Comparison of ENCODE assay signal across 30 mouse cellular contexts in the genomic region with DNA sequence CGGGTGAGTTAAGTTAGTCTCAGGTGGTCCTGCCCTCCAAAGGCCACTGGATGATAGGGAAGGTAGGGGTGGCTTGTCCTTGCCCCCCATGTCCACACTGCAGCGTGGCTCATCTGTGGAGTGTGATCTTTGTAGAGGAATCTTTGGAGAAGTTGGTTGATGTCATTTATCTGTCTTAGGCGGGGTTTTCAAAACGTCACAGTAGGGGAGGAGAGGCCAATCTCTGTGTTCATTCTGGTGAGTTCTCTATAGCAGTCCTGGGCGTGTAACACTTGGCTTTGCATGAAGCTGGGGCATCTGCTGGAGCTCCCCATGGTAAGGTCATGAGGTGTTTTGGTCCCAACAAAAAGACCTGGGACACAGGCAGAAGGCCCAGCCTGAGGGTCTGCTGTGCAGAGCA. TPM values are rescaled to one million over a fixed set of nuclear protein-coding genes. Genes with fewer than 3 reads are reported as not detected.
DNase-seq lines count a peak whose midpoint lies in the region; ATAC-seq and TF ChIP-seq lines count a peak whose summit lies in the region.
"Had no signal": no experiment of that assay in that cellular context is flagged by ENCODE, and none has a peak within 500 bp of the region (broad histone marks: within the 10 kb centered on the region; RNA-seq: fewer than 3 reads in every experiment).

No protein-coding gene starts in this region.

- H3K4me1 ChIP-seq in MEL (ENCODE audit: control insufficient read depth in 1 of 2, insufficient read depth in 2 of 2, low read length in 2 of 2): peaks cover 8 to 46% of the 10 kb centered on the region in 2 experiments
- peaks cover 73% of the 10 kb centered on the region for H3K4me1 ChIP-seq in liver, embryonic 13.5 days (replicated peaks)

- peak; percentile 44 to 46; a peak in 2 of 4 replicates for TF ChIP-seq POLR2A in MEL (IDR thresholded peaks at IDR 0.05; ENCODE audit: control insufficient read depth in 1 of 2, insufficient read depth in 1 of 2, low read depth in 1 of 2, low read length in 2 of 2, poor library complexity in 1 of 2)

- H3K4me2 ChIP-seq in liver, embryonic 13.5 days: peak overlapping the region; percentile 95
- H3K4me2 ChIP-seq: embryonic facial prominence, embryonic 12.5 days; hindbrain, embryonic 15.5 days; kidney, embryonic 15.5 days; limb, embryonic 15.5 days; midbrain, embryonic 11.5 days; neural tube, embryonic 13.5 days had no signal

- H3K36me3 ChIP-seq in C2C12 (ENCODE audit: control insufficient read depth, insufficient read depth) (peaks cover 22% of the 10 kb centered on the region), MEL (ENCODE audit: control insufficient read depth in 1 of 2, insufficient read depth in 2 of 2, low read length in 2 of 2) (peaks cover 0 to 32% of the 10 kb centered on the region in 2 experiments; a peak in 2 of 4 replicates), macrophage (ENCODE audit: inconsistent target) (no peaks in the 10 kb centered on the region)
- no peaks in the 10 kb centered on the region for H3K36me3 ChIP-seq in liver, embryonic 13.5 days
- H3K36me3 ChIP-seq: embryonic facial prominence, embryonic 12.5 days; hindbrain, embryonic 10.5 days; hindbrain, embryonic 15.5 days; kidney, embryonic 15.5 days; limb, embryonic 10.5 days; limb, embryonic 15.5 days; lung, embryonic 15.5 days; neural tube, embryonic 13.5 days had no signal

- H3K27ac ChIP-seq in MEL (ENCODE audit: control insufficient read depth, low read depth, low read length): peak overlapping the region; percentile 30
- peak overlapping the region; percentile 36; the same call in 1 of the 2 replicates for H3K27ac ChIP-seq in liver, embryonic 13.5 days
- peak overlapping the region; percentile 47 for H3K27ac ChIP-seq in macrophage
- H3K27ac ChIP-seq: embryonic facial prominence, embryonic 12.5 days; hindbrain, embryonic 10.5 days; hindbrain, embryonic 15.5 days; kidney, embryonic 15.5 days; limb, embryonic 10.5 days; limb, embryonic 15.5 days; lung, embryonic 15.5 days; neural tube, embryonic 13.5 days had no signal

- peak overlapping the region; percentile 97 for H3ac ChIP-seq in C2C12 (ENCODE audit: control insufficient read depth, insufficient read length, low read depth)

- H3K9me3 ChIP-seq in MEL (replicated peaks; ENCODE audit: insufficient read depth, low read length): no peaks in the 10 kb centered on the region
- no peaks in the 10 kb centered on the region for H3K9me3 ChIP-seq in liver, embryonic 13.5 days (replicated peaks)
- H3K9me3 ChIP-seq: embryonic facial prominence, embryonic 12.5 days; hindbrain, embryonic 10.5 days; hindbrain, embryonic 15.5 days; kidney, embryonic 15.5 days; limb, embryonic 10.5 days; limb, embryonic 15.5 days; lung, embryonic 15.5 days; neural tube, embryonic 13.5 days had no signal

- TF ChIP-seq CTCF in C2C12 (IDR thresholded peaks at IDR 0.05; ENCODE audit: control insufficient read depth, insufficient read depth, insufficient read length): no peak
- TF ChIP-seq CTCF in MEL (IDR thresholded peaks at IDR 0.05 in 2 of 3, conservative IDR thresholded peaks at IDR 0.05 in 1 of 3; ENCODE audit: control insufficient read depth in 1 of 3, insufficient read depth in 1 of 3, low read depth in 2 of 3, low read length in 3 of 3, poor library complexity in 1 of 3, severe bottlenecking in 1 of 3): no peak

- no peaks in the 10 kb centered on the region for H3K27me3 ChIP-seq in C2C12 (ENCODE audit: control insufficient read depth, insufficient read depth, insufficient read length)
- no peaks in the 10 kb centered on the region for H3K27me3 ChIP-seq in MEL (ENCODE audit: control insufficient read depth in 1 of 2, insufficient read depth in 2 of 2, low read length in 2 of 2)
- peaks cover 13% of the 10 kb centered on the region for H3K27me3 ChIP-seq in liver, embryonic 13.5 days
- H3K27me3 ChIP-seq: Patski had no signal

- peaks cover 56% of the 10 kb centered on the region for H3K79me3 ChIP-seq in C2C12 (ENCODE audit: low read depth)

- peak; percentile 82 for DNase-seq in MEL (ENCODE audit: low read depth, low spot score)
- peak; percentile 42 for DNase-seq in liver, embryonic 13.5 days
- DNase-seq in urinary bladder, adult 2 months (ENCODE audit: low spot score): no peak
- DNase-seq in adipocyte (ENCODE audit: low spot score): no peak
- DNase-seq in adrenal gland, postnatal 14 days: no peak
- no peak for DNase-seq in lung, postnatal 4 days
- DNase-seq: adrenal gland, postnatal 25 days; cerebellum, adult 2 months; cerebellum, postnatal 14 days; embryo, embryonic 11 days; heart, postnatal 14 days; kidney, adult 18-20 months; kidney, postnatal 36 days; thymus, adult 2 months; thymus, postnatal 36 days had no signal

- H3K79me2 ChIP-seq in C2C12 (ENCODE audit: control insufficient read depth, insufficient read depth) (peaks cover 69% of the 10 kb centered on the region), MEL (ENCODE audit: control insufficient read depth, insufficient read depth, low read length, poor library complexity) (peaks cover 39% of the 10 kb centered on the region), macrophage (ENCODE audit: inconsistent target) (peaks cover 44% of the 10 kb centered on the region)

- peak; percentile 50 for ATAC-seq in liver, embryonic 13.5 days (ENCODE audit: low read depth)
- ATAC-seq: forebrain, embryonic 14.5 days; inflammation-experienced regulatory T-cells, adult 6 months; midbrain, embryonic 16.5 days; Patski had no signal

- no peak for TF ChIP-seq RAD21 in MEL (IDR thresholded peaks at IDR 0.05; ENCODE audit: low read depth, low read length)

- no peak for TF ChIP-seq EP300 in MEL (IDR thresholded peaks at IDR 0.05; ENCODE audit: low read depth in 1 of 2, low read length in 2 of 2)

- WGBS in liver, embryonic 13.5 days (ENCODE audit: insufficient replicate concordance): 36% methylated on average over 5 of the region's 5 CpGs
- WGBS in macrophage (ENCODE audit: missing documents): 84% methylated on average over 5 of the region's 5 CpGs

- H3K4me3 ChIP-seq in C2C12 (ENCODE audit: insufficient read depth, poor library complexity, severe bottlenecking) (no peak overlapping the region), MEL (ENCODE audit: control insufficient read depth in 1 of 2, insufficient read depth in 1 of 2, low read depth in 2 of 2, low read length in 2 of 2) (peak overlapping the region; percentile 29 to 67; a peak in 2 of 4 replicates), macrophage (ENCODE audit: inconsistent target) (no peak overlapping the region)
- H3K4me3 ChIP-seq in liver, embryonic 13.5 days (replicated peaks): no peak overlapping the region
- H3K4me3 ChIP-seq: embryonic facial prominence, embryonic 12.5 days; hindbrain, embryonic 10.5 days; hindbrain, embryonic 15.5 days; kidney, embryonic 15.5 days; limb, embryonic 10.5 days; limb, embryonic 15.5 days; lung, embryonic 15.5 days; neural tube, embryonic 13.5 days had no signal

- H3K9ac ChIP-seq in MEL (ENCODE audit: control insufficient read depth, low read depth, low read length, poor library complexity, severe bottlenecking): peak overlapping the region; percentile 81
- H3K9ac ChIP-seq in liver, embryonic 13.5 days: 0 out of 2 replicates have a peak overlapping the region, but pooled peaks have one; percentile 11
- H3K9ac ChIP-seq: embryonic facial prominence, embryonic 12.5 days; hindbrain, embryonic 15.5 days; kidney, embryonic 15.5 days; limb, embryonic 15.5 days; lung, embryonic 15.5 days; neural tube, embryonic 13.5 days had no signal

TF ChIP-seq in C2C12, 6 proteins besides CTCF, POLR2A, EP300 and RAD21:
- no peak for TF ChIP-seq USF1 (IDR thresholded peaks at IDR 0.05; ENCODE audit: low read depth)
- no peak for TF ChIP-seq MYOG (IDR thresholded peaks at IDR 0.05; ENCODE audit: control insufficient read depth, extremely low read depth, insufficient read length)
- no peak for TF ChIP-seq FOSL1 (IDR thresholded peaks at IDR 0.05; ENCODE audit: insufficient read depth, low read length, poor library complexity, severe bottlenecking)
- no peak for TF ChIP-seq MAX (IDR thresholded peaks at IDR 0.05)

TF ChIP-seq in MEL, 35 proteins besides CTCF, POLR2A, EP300 and RAD21:
- TF ChIP-seq MXI1 (IDR thresholded peaks at IDR 0.05; ENCODE audit: low read depth, low read length): peak; percentile 41
- TF ChIP-seq ZC3H11A (IDR thresholded peaks at IDR 0.05; ENCODE audit: low read depth, low read length): no peak
- TF ChIP-seq SMC3 (IDR thresholded peaks at IDR 0.05; ENCODE audit: low read depth, low read length): no peak
- TF ChIP-seq MYC (IDR thresholded peaks at IDR 0.05; ENCODE audit: low read depth, low read length): 0 out of 2 replicates have a peak, but pooled peaks have one; percentile 15
- no peak for TF ChIP-seq E2F4 (IDR thresholded peaks at IDR 0.05; ENCODE audit: borderline replicate concordance, low read depth, low read length)
- no peak for TF ChIP-seq ELF1 (IDR thresholded peaks at IDR 0.05; ENCODE audit: low read depth, low read length)
- peak; percentile 57; the same call in 1 of the 2 replicates for TF ChIP-seq TBP (IDR thresholded peaks at IDR 0.05; ENCODE audit: low read depth, low read length)
- TF ChIP-seq RCOR1 (IDR thresholded peaks at IDR 0.05; ENCODE audit: low read depth, low read length): no peak
- no peak for TF ChIP-seq ZNF384 (IDR thresholded peaks at IDR 0.05; ENCODE audit: low read depth, low read length)
- no peak for TF ChIP-seq TCF12 (IDR thresholded peaks at IDR 0.05; ENCODE audit: low read depth, low read length)
- TF ChIP-seq HCFC1 (IDR thresholded peaks at IDR 0.05; ENCODE audit: low read depth, low read length): no peak
- TF ChIP-seq CHD2 (IDR thresholded peaks at IDR 0.05; ENCODE audit: low read length): no peak
- peak; percentile 47; the same call in 1 of the 2 replicates for TF ChIP-seq SIN3A (IDR thresholded peaks at IDR 0.05; ENCODE audit: low read length)
- TF ChIP-seq MAFK (IDR thresholded peaks at IDR 0.05; ENCODE audit: borderline replicate concordance, low read depth, low read length): no peak

RNA-seq across cellular contexts. Expression of gene Adcy7, which starts 1.9 kb away (rescaled TPM):
- polyA plus RNA-seq in C2C12 (2012; fragmentation: generic; extraction: Trizol) (66.9 TPM), MEL (2012; ENCODE audit: insufficient read depth in 1 of 2, insufficient read length in 2 of 2, low read depth in 1 of 2, low replicate concordance in 2 of 2, missing spikeins in 1 of 2) (10 to 100 TPM in 1 of 2 experiments, not detected in 1; 83.7 TPM), macrophage (2018) (49.6 to 90.2 TPM (median 76.3 TPM) in 3 replicates)
- total RNA-seq in MEL (2012; rRNA removed): 62.9 and 89.9 TPM in 2 replicates
- polyA plus RNA-seq in liver, embryonic 13.5 days (2015; fragmentation: Nextera tagmentation; extraction: Ambion mirVana): 26.1 and 27.0 TPM in 2 replicates
- total RNA-seq in macrophage (2018; cell fraction: chromatin; rRNA removed): 100 to 1,000 TPM; 118 to 513 (median 314) TPM
- 100 to 1,000 TPM in 8 of 26 experiments, 10 to 100 TPM in 18; 53.5 to 117 (median 87.6) TPM for total RNA-seq in macrophage (2018; cell fraction: cytosol; rRNA removed)
- 100 to 1,000 TPM; 108 to 315 (median 217) TPM for total RNA-seq in macrophage (2018; cell fraction: nucleus; rRNA removed)
- polyA plus RNA-seq in urinary bladder, adult 2 months (2012; rRNA removed): 15.0 and 15.2 TPM in 2 replicates
- total RNA-seq in adrenal gland, postnatal 14 days (2021): 5.6 and 12.8 TPM in 2 replicates

Comparison
In these comparisons a context has a peak if more than half of its experiments do, and no peak if none do; other contexts are left out.
1. H3K4me3 ChIP-seq: peak in MEL (2 of 2); none in C2C12 (single experiment), liver, embryonic 13.5 days (single experiment) and macrophage (single experiment).
2. DNase-seq: peak in MEL (single experiment) and liver, embryonic 13.5 days (single experiment); none in urinary bladder, adult 2 months (single experiment), adipocyte (single experiment), adrenal gland, postnatal 14 days (single experiment) and lung, postnatal 4 days (0 of 2).
3. Peak in every context shown above with its lines, with median percentiles within 50 percentile points of each other: H3K27ac ChIP-seq.